Mouse (Mus musculus) heart, embryonic 16.5 days (tissue): ENCODE data around the gene Unc13a. TPM values are rescaled to one million over a fixed set of nuclear protein-coding genes. Genes with fewer than 3 reads are reported as not detected.

Experiments used
- ATAC-seq: fragments of 200-750 bp; cut with Nextera tagmentation; replicated peaks from 2 replicates; pipeline ENCODE4 v1.8.0; 2017; ENCODE audit warnings: moderate number of reproducible peaks; ENCODE audit not compliant: insufficient read depth, low FRiP score; ENCODE audit errors: extremely low read depth
- H3K27ac ChIP-seq: fragments of 300-500 bp; sonication (generic); 2 replicates; pipeline ENCODE4 v1.5.1; 2014; ENCODE audit warnings: mild to moderate bottlenecking, low read length, control low read depth, moderate library complexity
- H3K27me3 ChIP-seq: fragments of 300-500 bp; sonication (generic); 2 replicates; pipeline ENCODE4 v1.6.1; 2014; ENCODE audit warnings: low read length, mixed read lengths; ENCODE audit not compliant: control insufficient read depth, insufficient read depth
- H3K36me3 ChIP-seq: fragments of 300-500 bp; sonication (generic); 2 replicates; pipeline ENCODE4 v1.6.1; 2014; ENCODE audit not compliant: control insufficient read depth, insufficient read depth
- H3K4me1 ChIP-seq: fragments of 300-500 bp; sonication (generic); 2 replicates; pipeline ENCODE4 v1.6.1; 2014; ENCODE audit warnings: low read length, mixed read lengths; ENCODE audit not compliant: control insufficient read depth, insufficient read depth
- H3K4me2 ChIP-seq: fragments of 300-500 bp; sonication (generic); 2 replicates; pipeline ENCODE4 v1.6.1; 2014; ENCODE audit warnings: low read depth, mild to moderate bottlenecking, control low read depth, low read length
- H3K4me3 ChIP-seq: fragments of 300-500 bp; sonication (generic); 2 replicates; pipeline ENCODE4 v1.5.1; 2014; ENCODE audit warnings: mild to moderate bottlenecking, control low read depth, low read length
- H3K9ac ChIP-seq: fragments of 300-500 bp; sonication (generic); 2 replicates; pipeline ENCODE4 v1.6.1; 2014; ENCODE audit warnings: low read length, control low read depth
- H3K9me3 ChIP-seq: fragments of 300-500 bp; sonication (generic); replicated peaks from 2 replicates; pipeline ENCODE4 v1.6.1; 2016; ENCODE audit warnings: low read length; ENCODE audit not compliant: control insufficient read depth
- WGBS: fragments of 180-500 bp; shearing (Covaris S2); extraction: QIAGEN DNeasy Blood & Tissue Kit; methylation state at CpG from one replicate; pipeline ENCODE4 v1.1.7; 2014; 5-methylcytosine and 5-hydroxymethylcytosine counted together
- polyA plus RNA-seq: library from polyadenylated mRNA; unstranded; fragments of >200 nt; fragmentation: Nextera tagmentation; extraction: Ambion mirVana; gene quantifications from 2 replicates; pipeline ENCODE4 v1.2.1, GENCODE M21; 2015

Gene Unc13a
- polyA plus RNA-seq, 1 experiment from 2014 or later = 0.47 TPM

GRCm38 (mm10) chr8:71672168-71672735 lies 695 bp upstream of the Unc13a start:
- H3K9me3 ChIP-seq = no peaks in the 10 kb centered on the region
- H3K4me1 ChIP-seq = peaks cover 40% of the 10 kb centered on the region
- H3K27me3 ChIP-seq = peaks cover 4% of the 10 kb centered on the region
- H3K9ac ChIP-seq = peak overlapping the region; percentile 64
- no peak for ATAC-seq
- peak overlapping the region; percentile 66; the same call in 1 of the 2 replicates for H3K27ac ChIP-seq
- H3K4me3 ChIP-seq = no peak overlapping the region
- H3K4me2 ChIP-seq = peak overlapping the region; percentile 90
- whole genome bisulfite sequencing = 61% methylated on average over 6 of the region's 6 CpGs
- H3K36me3 ChIP-seq = no peaks in the 10 kb centered on the region

- Histone ChIP-seq H3K27ac (no peak overlapping the region), H3K4me3 (peak overlapping the region; percentile 62), H3K36me3 (no peaks in the 10 kb centered on the region), H3K27me3 (peaks cover 4% of the 10 kb centered on the region), H3K9ac (peak overlapping the region; percentile 37), H3K9me3 (no peaks in the 10 kb centered on the region), H3K4me1 (peaks cover 45% of the 10 kb centered on the region), H3K4me2 (peak overlapping the region; percentile 90)
- under 1% methylated on average over 52 of the region's 64 CpGs for WGBS
- peak; percentile 11; the same call in 1 of the 2 replicates for ATAC-seq
These were observed 672 bp downstream of the Unc13a start for GRCm38 (mm10) chr8:71670621-71671548.

- Histone ChIP-seq H3K27me3 (peaks cover 4% of the 10 kb centered on the region), H3K27ac (no peak overlapping the region), H3K4me3 (peak overlapping the region; percentile 62), H3K4me1 (peaks cover 44% of the 10 kb centered on the region), H3K9me3 (no peaks in the 10 kb centered on the region), H3K9ac (peak overlapping the region; percentile 37), H3K4me2 (peak overlapping the region; percentile 90), H3K36me3 (no peaks in the 10 kb centered on the region)
- 15% methylated on average over 12 of the region's 12 CpGs for WGBS
- no peak for ATAC-seq
These were observed 1.4 kb downstream of the Unc13a start for GRCm38 (mm10) chr8:71670198-71670597.

GRCm38 (mm10) chr8:71668220-71668975 lies 3.2 kb downstream of the Unc13a start:
- H3K4me2 ChIP-seq = peak overlapping the region; percentile 50
- peaks cover 4% of the 10 kb centered on the region for H3K27me3 ChIP-seq
- peak overlapping the region; percentile 15 for H3K4me3 ChIP-seq
- no peaks in the 10 kb centered on the region for H3K9me3 ChIP-seq
- peaks cover 47% of the 10 kb centered on the region for H3K4me1 ChIP-seq
- H3K9ac ChIP-seq = peak overlapping the region; percentile 58
- ATAC-seq = peak; percentile 66
- WGBS = under 1% methylated on average over 21 of the region's 21 CpGs
- H3K27ac ChIP-seq = peak overlapping the region; percentile 72
- H3K36me3 ChIP-seq = no peaks in the 10 kb centered on the region

GRCm38 (mm10) chr8:71667256-71667655 lies 4.3 kb downstream of the Unc13a start:
- Histone ChIP-seq H3K4me2 (no peak overlapping the region; the same call in 1 of the 2 replicates), H3K9ac (peak overlapping the region; percentile 58; the same call in 1 of the 2 replicates), H3K36me3 (no peaks in the 10 kb centered on the region), H3K9me3 (no peaks in the 10 kb centered on the region), H3K27me3 (peaks cover 4% of the 10 kb centered on the region), H3K4me3 (no peak overlapping the region), H3K4me1 (peaks cover 46% of the 10 kb centered on the region), H3K27ac (peak overlapping the region; percentile 72)
- WGBS = 64% methylated on average over 5 of the region's 5 CpGs
- ATAC-seq = no peak

GRCm38 (mm10) chr8:71666855-71667254 lies 4.7 kb downstream of the Unc13a start:
- peaks cover 42% of the 10 kb centered on the region for H3K4me1 ChIP-seq
- H3K4me3 ChIP-seq = no peak overlapping the region
- no peaks in the 10 kb centered on the region for H3K36me3 ChIP-seq
- H3K27me3 ChIP-seq = peaks cover 7% of the 10 kb centered on the region
- H3K9me3 ChIP-seq = no peaks in the 10 kb centered on the region
- H3K27ac ChIP-seq = no peak overlapping the region
- no peak overlapping the region for H3K4me2 ChIP-seq
- 56% methylated on average over 1 of the region's 1 CpGs for WGBS
- H3K9ac ChIP-seq = no peak overlapping the region
- no peak for ATAC-seq

GRCm38 (mm10) chr8:71665331-71666130 lies 6.0 kb downstream of the Unc13a start:
- Histone ChIP-seq H3K4me1 (peaks cover 36% of the 10 kb centered on the region), H3K4me3 (peak overlapping the region; percentile 24), H3K36me3 (no peaks in the 10 kb centered on the region), H3K9me3 (no peaks in the 10 kb centered on the region), H3K4me2 (peak overlapping the region; percentile 58), H3K27me3 (peaks cover 8% of the 10 kb centered on the region), H3K9ac (peak overlapping the region; percentile 6; the same call in 1 of the 2 replicates), H3K27ac (0 out of 2 replicates have a peak overlapping the region, but pooled peaks have one; percentile 36)
- 4% methylated on average over 22 of the region's 22 CpGs for WGBS
- peak; percentile 49 for ATAC-seq
